24 mouse cellular contexts compared by ENCODE assay signal in the genomic region with DNA sequence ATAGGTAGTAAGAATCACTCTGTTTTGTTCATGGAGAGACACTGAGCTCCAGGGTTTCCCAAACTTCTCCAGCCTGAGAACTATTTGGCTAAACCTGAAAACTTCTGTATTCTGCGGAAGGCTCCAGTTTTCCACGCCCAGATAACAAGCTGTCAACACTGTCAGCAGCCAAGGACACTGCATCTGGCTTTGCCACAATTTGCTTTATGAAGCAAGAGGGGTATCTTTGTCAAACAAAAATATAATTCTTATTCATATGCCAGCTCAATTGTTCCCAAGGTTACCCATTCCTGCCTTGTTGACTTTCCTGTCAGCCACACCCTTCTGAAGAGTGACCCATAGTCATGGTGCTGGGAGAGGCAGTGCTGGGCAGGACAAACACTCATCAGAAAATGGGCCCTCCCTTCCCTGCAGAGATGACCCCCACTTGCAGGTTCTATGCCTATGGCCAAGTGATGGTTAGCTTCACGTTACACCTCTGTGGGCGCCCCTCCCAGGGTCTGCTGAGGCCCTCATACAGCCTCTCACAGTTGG.
A peak's percentile ranks its signal among the peaks of the same experiment; 100 is the strongest.
DNase-seq lines count a peak whose midpoint lies in the region; ATAC-seq and TF ChIP-seq lines count a peak whose summit lies in the region.
"Had no signal": no experiment of that assay in that cellular context is flagged by ENCODE, and none has a peak within 500 bp of the region (broad histone marks: within the 10 kb centered on the region; RNA-seq: fewer than 3 reads in every experiment).

No protein-coding gene starts in this region.

- H3K9ac ChIP-seq in hindbrain, postnatal 0 days (replicated peaks; ENCODE audit: low read length): no peak overlapping the region
- no peak overlapping the region for H3K9ac ChIP-seq in stomach, postnatal 0 days (ENCODE audit: low read length)
- H3K9ac ChIP-seq: heart, embryonic 15.5 days; hindbrain, embryonic 13.5 days; kidney, embryonic 15.5 days; liver, embryonic 13.5 days had no signal

- H3K27me3 ChIP-seq in hindbrain, embryonic 10.5 days (ENCODE audit: insufficient read depth, poor library complexity, severe bottlenecking): no peaks in the 10 kb centered on the region
- H3K27me3 ChIP-seq in hindbrain, postnatal 0 days (ENCODE audit: insufficient read depth, low read length): no peaks in the 10 kb centered on the region
- H3K27me3 ChIP-seq in stomach, postnatal 0 days (ENCODE audit: control insufficient read depth, insufficient read depth, low read length): no peaks in the 10 kb centered on the region
- H3K27me3 ChIP-seq in midbrain, embryonic 10.5 days (ENCODE audit: low read depth, poor library complexity, severe bottlenecking): no peaks in the 10 kb centered on the region
- H3K27me3 ChIP-seq: heart, embryonic 15.5 days; hindbrain, embryonic 13.5 days; kidney, embryonic 15.5 days had no signal

- no peak overlapping the region for H3K4me2 ChIP-seq in hindbrain, postnatal 0 days (ENCODE audit: low read depth, low read length)
- no peak overlapping the region for H3K4me2 ChIP-seq in stomach, postnatal 0 days (replicated peaks; ENCODE audit: low read depth)
- H3K4me2 ChIP-seq: heart, embryonic 15.5 days; hindbrain, embryonic 13.5 days; kidney, embryonic 15.5 days; liver, embryonic 13.5 days; midbrain, embryonic 11.5 days had no signal

- peaks cover 39% of the 10 kb centered on the region for H3K4me1 ChIP-seq in hindbrain, embryonic 10.5 days (replicated peaks)
- peaks cover 9% of the 10 kb centered on the region; the same call in 1 of the 2 replicates for H3K4me1 ChIP-seq in hindbrain, postnatal 0 days (ENCODE audit: insufficient read depth, low read length)
- H3K4me1 ChIP-seq in stomach, postnatal 0 days (replicated peaks; ENCODE audit: control insufficient read depth, insufficient read depth): no peaks in the 10 kb centered on the region
- H3K4me1 ChIP-seq in midbrain, embryonic 10.5 days: peaks cover 38% of the 10 kb centered on the region

- H3K4me3 ChIP-seq in hindbrain, embryonic 10.5 days: no peak overlapping the region
- H3K4me3 ChIP-seq in hindbrain, postnatal 0 days (ENCODE audit: low read length): no peak overlapping the region
- H3K4me3 ChIP-seq in stomach, postnatal 0 days (ENCODE audit: low read depth, low read length): no peak overlapping the region
- H3K4me3 ChIP-seq in midbrain, embryonic 10.5 days: no peak overlapping the region
- H3K4me3 ChIP-seq: erythroblast, embryonic 14.5 days; heart, embryonic 10.5 days; heart, embryonic 15.5 days; hindbrain, embryonic 13.5 days; kidney, embryonic 15.5 days; liver, embryonic 13.5 days had no signal

- no peaks in the 10 kb centered on the region for H3K36me3 ChIP-seq in hindbrain, embryonic 10.5 days
- H3K36me3 ChIP-seq in hindbrain, postnatal 0 days (ENCODE audit: insufficient read depth, low read length): no peaks in the 10 kb centered on the region
- no peaks in the 10 kb centered on the region for H3K36me3 ChIP-seq in stomach, postnatal 0 days (ENCODE audit: control insufficient read depth, insufficient read depth, low read length)
- no peaks in the 10 kb centered on the region for H3K36me3 ChIP-seq in midbrain, embryonic 10.5 days
- H3K36me3 ChIP-seq: G1E; heart, embryonic 10.5 days; heart, embryonic 15.5 days; hindbrain, embryonic 13.5 days; kidney, embryonic 15.5 days; liver, embryonic 13.5 days had no signal

- no peak for ATAC-seq in hindbrain, postnatal 0 days
- peak; percentile 75 for ATAC-seq in stomach, postnatal 0 days (ENCODE audit: low FRiP score, low TSS enrichment)
- ATAC-seq: intestine, postnatal 0 days; midbrain, embryonic 16.5 days had no signal

- 90% methylated on average over 4 of the region's 4 CpGs for WGBS in hindbrain, embryonic 10.5 days
- 89% methylated on average over 4 of the region's 4 CpGs for WGBS in hindbrain, postnatal 0 days
- 65% methylated on average over 4 of the region's 4 CpGs for WGBS in stomach, postnatal 0 days
- 93% methylated on average over 4 of the region's 4 CpGs for WGBS in midbrain, embryonic 10.5 days

- no peak for TF ChIP-seq CTCF in hindbrain, postnatal 0 days (IDR thresholded peaks at IDR 0.05; ENCODE audit: low read depth)
- no peak for TF ChIP-seq CTCF in stomach, postnatal 0 days (IDR thresholded peaks at IDR 0.05; ENCODE audit: low read depth)

- H3K27ac ChIP-seq in hindbrain, embryonic 10.5 days: 0 out of 2 replicates have a peak overlapping the region, but pooled peaks have one; percentile 12
- H3K27ac ChIP-seq in hindbrain, postnatal 0 days: no peak overlapping the region
- H3K27ac ChIP-seq in stomach, postnatal 0 days (replicated peaks): no peak overlapping the region
- no peak overlapping the region for H3K27ac ChIP-seq in midbrain, embryonic 10.5 days (replicated peaks)
- H3K27ac ChIP-seq: heart, embryonic 10.5 days; heart, embryonic 15.5 days; hindbrain, embryonic 13.5 days; kidney, embryonic 15.5 days; liver, embryonic 13.5 days had no signal

- TF ChIP-seq EP300 in stomach, postnatal 0 days (optimal IDR thresholded peaks at IDR 0.05): no peak

- DNase-seq in hindbrain, embryonic 10.5 days (ENCODE audit: low spot score): no peak
- no peak for DNase-seq in hindbrain, postnatal 0 days (ENCODE audit: low spot score)
- peak; percentile 10 for DNase-seq in ES-CJ7 (ENCODE audit: low read depth, low spot score)
- peak; percentile 66 for DNase-seq in adrenal gland, postnatal 14 days
- no peak for DNase-seq in stomach, postnatal 0 days (ENCODE audit: low spot score)
- no peak for DNase-seq in midbrain, embryonic 10.5 days (ENCODE audit: low spot score)
- DNase-seq: B cell, adult 2 months; cerebellum, adult 2 months; cerebellum, postnatal 14 days; gastrocnemius, postnatal 14 days; heart, postnatal 36 days; kidney, postnatal 25 days; left cerebral cortex, postnatal 4 days; liver, embryonic 13.5 days; lung, postnatal 10 days had no signal

- no peaks in the 10 kb centered on the region for H3K9me3 ChIP-seq in hindbrain, embryonic 10.5 days
- H3K9me3 ChIP-seq in hindbrain, postnatal 0 days (ENCODE audit: low read length): no peaks in the 10 kb centered on the region
- H3K9me3 ChIP-seq in stomach, postnatal 0 days (ENCODE audit: control insufficient read depth, low read length): no peaks in the 10 kb centered on the region
- no peaks in the 10 kb centered on the region for H3K9me3 ChIP-seq in midbrain, embryonic 10.5 days (replicated peaks)
- H3K9me3 ChIP-seq: G1E; heart, embryonic 10.5 days; heart, embryonic 15.5 days; hindbrain, embryonic 13.5 days; kidney, embryonic 15.5 days; liver, embryonic 13.5 days had no signal

Comparison
In these comparisons a context has a peak if more than half of its experiments do, and no peak if none do; other contexts are left out.
1. DNase-seq: peak in ES-CJ7 (single experiment) and adrenal gland, postnatal 14 days (single experiment); none in hindbrain, embryonic 10.5 days (single experiment), hindbrain, postnatal 0 days (single experiment), stomach, postnatal 0 days (single experiment) and midbrain, embryonic 10.5 days (single experiment).